Mouse (Mus musculus) CD4-positive, CD25-positive, alpha-beta regulatory T cell (primary cell): Measurements from ENCODE around the gene Btbd35f3. TPM values are rescaled to one million over a fixed set of nuclear protein-coding genes. Genes with fewer than 3 reads are reported as not detected.

Experiments
- polyA plus RNA-seq: library from polyadenylated mRNA; unstranded; fragments of 100-300 nt; shearing (Covaris generic); gene quantifications from one replicate; pipeline ENCODE4 v1.2.1, GENCODE M21; 2017

The Btbd35f3 gene
- not detected for polyA plus RNA-seq

DNA sequence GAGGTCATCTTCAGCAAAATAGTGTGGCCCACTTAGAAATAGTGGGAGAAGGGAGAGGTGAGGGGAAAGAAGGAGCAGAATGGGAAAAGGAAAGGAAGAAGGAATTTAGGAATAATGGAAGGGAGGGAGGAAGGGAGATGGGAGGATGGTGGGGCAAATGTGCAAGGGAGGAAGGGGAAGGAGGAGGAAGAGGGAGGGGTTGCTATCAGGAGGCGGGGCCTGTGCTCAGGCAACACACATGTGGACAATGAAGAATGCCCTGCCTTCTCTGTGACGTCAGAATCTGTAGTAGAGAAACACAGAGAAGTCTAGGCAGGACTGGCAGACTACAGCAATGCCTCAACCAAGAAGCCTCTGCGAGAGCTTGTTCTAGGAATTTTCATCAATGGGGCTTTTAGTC is at the start of gene Btbd35f3:
Gene Btbd35f3, plus strand, starts transcription at position 301 of the 400 bp plus-strand sequence.

Other genes with a start within 250 kb of the Btbd35f3 start
- gene Btbd35f16, start 80.7 kb upstream of the Btbd35f3 start, polyA plus RNA-seq, result not detected
- gene Btbd35f28, start 158.9 kb downstream of the Btbd35f3 start, polyA plus RNA-seq, result not detected